8 mouse cellular contexts compared by ENCODE assay signal in genomic region chr7:30336384-30336783, GRCm38 (mm10). TPM values are rescaled to one million over a fixed set of nuclear protein-coding genes. Genes with fewer than 3 reads are reported as not detected.
DNase-seq lines count a peak whose midpoint lies in the region; ATAC-seq lines count a peak whose summit lies in the region.

No protein-coding gene starts in this region.

- H3K9ac ChIP-seq in midbrain, embryonic 15.5 days: no peak overlapping the region

- no peak overlapping the region for H3K27ac ChIP-seq in midbrain, embryonic 15.5 days

- peak; percentile 90 for DNase-seq in layer of hippocampus, adult 11-12 months (ENCODE audit: low spot score)
- no peak for DNase-seq in layer of hippocampus, adult 9-10 months (ENCODE audit: low spot score)
- peak; percentile 97 to 99 for DNase-seq in cerebellum, postnatal 10 days
- peak; percentile 80 to 90 for DNase-seq in frontal cortex, postnatal 25 days (ENCODE audit: low spot score in 2 of 2)
- DNase-seq in hindlimb bud, embryonic 11.5 days (ENCODE audit: extremely low spot score, low read depth, low spot score): peak; percentile 82
- peak; percentile 96 to 97 for DNase-seq in left cerebral cortex, postnatal 14 days (ENCODE audit: low spot score in 2 of 2)
- peak; percentile 30 to 56 for DNase-seq in spleen, postnatal 14 days (ENCODE audit: low spot score in 2 of 2)

- no peak overlapping the region for H3K4me3 ChIP-seq in midbrain, embryonic 15.5 days

- 1% methylated on average over 9 of the region's 9 CpGs for WGBS in midbrain, embryonic 15.5 days

- H3K27me3 ChIP-seq in midbrain, embryonic 15.5 days (replicated peaks): peaks cover 11% of the 10 kb centered on the region; the same call in 1 of the 2 replicates

- ATAC-seq in midbrain, embryonic 15.5 days (replicated peaks): peak; percentile 21; the same call in 1 of the 2 replicates

- H3K9me3 ChIP-seq in midbrain, embryonic 15.5 days: no peaks in the 10 kb centered on the region

- peaks cover 19% of the 10 kb centered on the region for H3K4me1 ChIP-seq in midbrain, embryonic 15.5 days

- H3K36me3 ChIP-seq in midbrain, embryonic 15.5 days (replicated peaks): no peaks in the 10 kb centered on the region

- peak overlapping the region; percentile 22; the same call in 1 of the 2 replicates for H3K4me2 ChIP-seq in midbrain, embryonic 15.5 days

- intact Hi-C loops in left cerebral cortex, postnatal 14 days (cut with DNase I): loop anchor here (5.0 kb wide), 1 partner anchor 36 kb away; no protein-coding TSS in a partner anchor

RNA-seq across cellular contexts. Expression of gene Sdhaf1, which starts 12.7 kb away (rescaled TPM):
- total RNA-seq in left cerebral cortex, postnatal 14 days (2021): 10 to 100 TPM in 1 of 2 experiments, 1 to 10 TPM in 1; 7.3 to 10.2 TPM
- polyA plus RNA-seq in midbrain, embryonic 15.5 days (2015; fragmentation: Nextera tagmentation; extraction: Ambion mirVana): 16.7 and 17.1 TPM in 2 replicates

RNA-seq across cellular contexts. Expression of gene E130208F15Rik, which starts 14.8 kb away (rescaled TPM):
- under 1 TPM; 0.40 to 0.44 TPM for total RNA-seq in left cerebral cortex, postnatal 14 days (2021)
- polyA plus RNA-seq in midbrain, embryonic 15.5 days (2015; fragmentation: Nextera tagmentation; extraction: Ambion mirVana): 0.23 and 2.0 TPM in 2 replicates

RNA-seq across cellular contexts. Expression of gene Syne4, which starts 21.8 kb away (rescaled TPM):
- 1 to 10 TPM; 6.9 to 8.2 TPM for total RNA-seq in left cerebral cortex, postnatal 14 days (2021)
- 16.6 and 17.5 TPM in 2 replicates for polyA plus RNA-seq in midbrain, embryonic 15.5 days (2015; fragmentation: Nextera tagmentation; extraction: Ambion mirVana)

RNA-seq across cellular contexts. Expression of gene Lrfn3, which starts 26.2 kb away (rescaled TPM):
- total RNA-seq in left cerebral cortex, postnatal 14 days (2021): 10 to 100 TPM; 39.1 to 42.5 TPM
- polyA plus RNA-seq in midbrain, embryonic 15.5 days (2015; fragmentation: Nextera tagmentation; extraction: Ambion mirVana): 16.3 and 17.9 TPM in 2 replicates

RNA-seq across cellular contexts. Expression of gene Alkbh6, which starts 27.9 kb away (rescaled TPM):
- 10 to 100 TPM; 53.4 to 55.3 TPM for total RNA-seq in left cerebral cortex, postnatal 14 days (2021)
- 134 and 135 TPM in 2 replicates for polyA plus RNA-seq in midbrain, embryonic 15.5 days (2015; fragmentation: Nextera tagmentation; extraction: Ambion mirVana)
